Mouse (Mus musculus) Muller cell, postnatal 12 days (primary cell): ENCODE measurements around the gene Olfr1394.
"Not testable (repeated sequence)": the region's sequence is repeated elsewhere in the genome, so short reads cannot be mapped to it uniquely, and the experiment has no call there.

Experiments used
- DNase-seq: peaks from one replicate; pipeline ENCODE4 v3.0.0-alpha.2; 2015; ENCODE audit errors: inconsistent ontology term

Gene Olfr1394

DNA sequence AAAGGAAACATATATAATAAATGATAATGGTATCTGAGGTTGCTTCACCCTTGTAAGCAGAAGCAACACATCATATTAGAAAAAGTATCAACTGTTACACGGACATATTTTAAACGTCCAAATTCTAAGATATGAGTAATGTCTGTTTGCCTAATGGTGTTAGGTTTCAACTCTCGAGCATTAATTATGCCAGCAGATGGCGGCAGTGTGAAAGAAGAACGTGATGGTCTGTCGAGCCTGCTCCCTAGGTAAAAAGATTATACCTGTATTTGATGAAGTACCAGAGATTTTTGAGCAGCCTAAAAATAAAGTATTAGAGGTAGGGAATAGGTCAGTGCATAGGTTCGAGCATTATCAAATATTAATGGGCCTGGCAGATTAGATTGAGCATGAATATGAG is 35.6 kb downstream of the Olfr1394 start:
- DNase-seq = no peak

DNA sequence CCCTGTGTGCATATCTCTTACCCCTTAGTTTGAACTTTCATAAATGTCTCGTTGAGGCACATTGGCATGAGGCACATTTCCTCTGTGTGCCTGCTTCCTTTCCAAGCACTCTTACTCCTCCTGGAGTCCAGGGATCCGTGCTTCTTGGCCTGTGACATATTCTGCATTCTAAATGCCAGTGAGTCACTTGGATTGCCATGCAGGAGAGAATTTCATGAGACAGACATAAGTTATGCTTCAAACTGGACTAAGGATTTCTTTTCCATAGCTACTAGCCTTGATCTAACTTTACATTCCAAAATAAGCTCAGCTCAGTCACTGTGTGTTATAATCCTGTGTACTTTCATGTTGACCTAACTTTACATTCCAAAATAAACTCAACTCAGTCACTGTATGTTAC is 36.9 kb downstream of the Olfr1394 start:
- peak; percentile 36 for DNase-seq

DNA sequence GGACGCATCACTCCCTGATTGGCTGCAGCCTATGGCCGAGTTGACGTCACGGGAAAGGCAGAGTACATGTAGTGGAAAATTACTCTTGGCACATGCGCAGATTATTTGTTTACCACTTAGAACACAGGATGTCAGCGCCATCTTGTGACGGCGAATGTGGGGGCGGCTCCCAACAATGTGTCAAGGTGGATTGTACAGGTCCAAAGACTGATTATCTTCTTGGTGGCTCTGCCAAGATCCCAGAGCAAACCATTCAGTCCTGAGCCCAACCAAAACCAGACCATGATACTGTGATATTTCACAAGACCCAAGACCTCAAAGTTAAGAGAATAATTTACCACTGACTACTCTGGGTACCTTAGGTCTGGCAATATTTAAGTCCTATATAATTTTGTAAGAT is 40.6 kb downstream of the Olfr1394 start:
- not testable (repeated sequence) for DNase-seq

DNA sequence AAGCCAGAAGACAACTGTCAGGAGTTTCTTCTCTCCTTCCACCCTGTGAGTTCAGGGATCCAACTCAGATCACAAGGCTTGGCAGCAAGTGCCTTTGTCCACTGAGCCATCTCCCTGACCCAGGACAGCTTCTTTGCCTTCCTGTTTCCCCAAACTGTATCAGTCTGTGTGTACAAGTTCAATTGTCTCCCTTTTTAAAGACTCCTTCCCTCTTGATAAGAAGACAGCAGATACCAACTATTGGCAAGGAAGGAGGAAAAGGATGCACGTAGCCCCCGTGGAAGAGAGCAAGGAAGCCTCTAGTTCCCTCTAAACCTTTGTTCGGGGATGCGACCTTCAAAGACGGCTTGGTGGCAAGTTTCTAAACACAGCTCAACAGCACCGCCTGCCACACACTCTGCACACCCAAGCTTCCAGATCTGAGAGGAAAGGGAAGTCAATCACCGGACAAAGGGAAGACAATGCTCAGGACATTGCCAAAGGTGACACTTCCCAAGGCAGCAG is 41.7 kb downstream of the Olfr1394 start:
- no peak for DNase-seq

DNA sequence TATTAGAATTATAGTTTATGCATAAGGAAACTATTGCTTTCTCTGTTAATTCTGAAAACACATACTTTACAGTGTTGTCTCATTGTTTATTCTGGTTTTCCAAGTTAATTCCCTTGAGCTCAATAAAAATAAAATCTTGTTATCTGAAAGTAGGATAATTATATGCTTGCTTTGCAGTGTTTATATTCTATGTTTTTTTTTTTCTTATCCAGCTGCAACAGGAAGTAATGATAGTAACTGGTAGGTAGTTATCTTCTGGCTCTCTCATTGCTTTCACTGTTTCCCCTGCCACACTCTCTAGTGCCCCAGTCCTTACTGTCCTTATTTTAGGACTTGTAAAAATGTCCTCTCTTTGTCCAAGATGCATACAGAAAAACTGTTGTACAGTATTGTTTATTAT is 46.5 kb downstream of the Olfr1394 start:
- DNase-seq = no peak

DNA sequence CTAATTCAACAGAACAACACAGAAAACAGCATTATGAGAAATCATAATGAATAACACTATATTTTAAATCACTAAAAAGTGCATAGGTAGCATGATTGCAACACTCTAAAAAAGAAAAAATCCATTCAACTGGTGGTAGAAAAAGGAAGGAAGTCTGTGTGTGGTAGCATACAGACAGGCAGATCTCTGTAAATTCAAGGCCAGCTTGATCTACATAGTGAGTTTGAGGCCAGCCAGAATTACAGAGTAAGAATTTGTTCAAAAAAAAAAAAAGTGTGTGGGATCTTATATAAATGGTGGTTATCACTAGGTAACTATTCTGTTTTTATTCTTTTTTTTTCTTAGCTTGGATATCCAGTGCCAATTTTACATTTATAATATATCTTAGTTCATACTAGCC is 47.0 kb downstream of the Olfr1394 start:
- DNase-seq = no peak

DNA sequence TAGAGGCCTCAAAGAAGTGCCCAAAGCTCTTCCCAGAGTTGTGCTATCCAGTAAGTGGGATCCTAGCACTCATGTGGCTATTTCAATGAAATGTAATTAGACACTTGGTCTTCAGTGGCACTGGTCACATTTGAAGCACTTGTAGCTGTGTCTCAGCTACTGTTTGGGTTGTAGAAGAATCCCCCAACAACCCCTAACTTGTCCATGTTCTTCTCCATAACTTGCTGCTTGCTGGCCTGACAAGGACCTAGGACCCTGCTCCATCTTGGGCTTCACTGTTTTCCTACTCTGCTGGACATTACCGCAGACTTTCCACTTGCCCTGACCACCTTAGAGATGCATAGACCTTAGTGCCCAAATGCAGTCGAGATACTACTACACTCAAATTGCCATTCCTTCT is 47.9 kb downstream of the Olfr1394 start:
- no peak for DNase-seq

DNA sequence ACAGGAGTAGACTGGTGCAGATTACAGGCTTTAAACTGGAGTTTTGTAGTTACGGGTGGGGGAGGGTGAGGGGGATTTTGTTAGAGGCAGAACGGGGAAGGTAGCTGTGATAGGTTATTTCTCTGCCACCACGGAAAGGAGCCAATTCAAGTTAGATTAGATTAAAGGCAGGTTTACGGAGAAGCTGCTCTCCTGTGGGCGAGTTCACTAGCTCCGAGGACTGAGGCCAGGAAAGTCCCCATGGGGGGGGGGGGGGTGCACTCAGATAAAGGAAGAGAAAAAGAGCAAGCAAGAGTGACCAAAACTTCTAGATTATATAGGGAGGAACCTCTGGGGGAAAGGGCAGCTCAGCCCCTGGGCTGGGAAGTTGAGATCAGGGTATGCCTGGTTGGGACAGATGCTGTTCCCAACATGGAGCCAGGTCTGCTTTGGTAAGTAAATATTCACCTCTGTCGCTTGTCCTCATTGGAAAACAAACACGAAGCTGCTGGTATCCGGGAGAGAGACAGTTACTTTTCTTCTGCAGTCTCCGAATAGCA is 48.4 kb downstream of the Olfr1394 start:
- DNase-seq = peak; percentile 27

DNA sequence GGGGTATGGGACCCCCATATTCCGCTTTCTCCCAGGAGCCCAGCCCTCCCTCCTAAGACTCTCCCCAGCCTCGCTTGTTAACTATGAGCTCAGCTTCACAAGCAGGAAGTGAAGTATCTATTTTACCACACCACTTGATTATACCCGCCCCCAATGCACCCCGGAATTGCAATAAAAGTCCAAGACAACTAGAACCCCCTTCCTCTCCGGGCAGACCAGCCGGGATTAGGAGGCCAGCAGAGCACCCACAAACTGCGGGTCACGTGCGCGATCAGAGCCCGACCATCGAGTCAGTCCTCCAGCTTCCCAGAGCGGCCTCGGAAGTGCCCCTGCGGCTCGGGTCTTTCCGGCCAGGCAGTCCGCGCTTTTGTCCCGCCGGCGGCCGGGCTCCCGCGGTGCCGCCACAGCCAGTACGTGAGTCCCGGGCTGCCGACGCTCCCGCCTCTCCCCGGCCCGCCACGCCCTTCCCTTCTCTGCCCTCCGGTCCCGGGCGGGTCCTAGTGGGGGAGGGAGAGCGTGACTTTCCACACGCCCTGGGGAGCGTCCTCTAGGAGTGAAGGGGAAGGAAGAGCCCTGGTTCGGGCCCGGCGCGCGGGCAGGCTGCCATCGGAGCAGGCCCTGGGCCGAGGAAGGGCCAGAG is 49.1 kb downstream of the Olfr1394 start, which contains the start of gene Zfp62:
Gene Zfp62, plus strand, starts transcription at position 164 of the 640 bp plus-strand sequence.
- DNase-seq = peak; percentile 98

DNA sequence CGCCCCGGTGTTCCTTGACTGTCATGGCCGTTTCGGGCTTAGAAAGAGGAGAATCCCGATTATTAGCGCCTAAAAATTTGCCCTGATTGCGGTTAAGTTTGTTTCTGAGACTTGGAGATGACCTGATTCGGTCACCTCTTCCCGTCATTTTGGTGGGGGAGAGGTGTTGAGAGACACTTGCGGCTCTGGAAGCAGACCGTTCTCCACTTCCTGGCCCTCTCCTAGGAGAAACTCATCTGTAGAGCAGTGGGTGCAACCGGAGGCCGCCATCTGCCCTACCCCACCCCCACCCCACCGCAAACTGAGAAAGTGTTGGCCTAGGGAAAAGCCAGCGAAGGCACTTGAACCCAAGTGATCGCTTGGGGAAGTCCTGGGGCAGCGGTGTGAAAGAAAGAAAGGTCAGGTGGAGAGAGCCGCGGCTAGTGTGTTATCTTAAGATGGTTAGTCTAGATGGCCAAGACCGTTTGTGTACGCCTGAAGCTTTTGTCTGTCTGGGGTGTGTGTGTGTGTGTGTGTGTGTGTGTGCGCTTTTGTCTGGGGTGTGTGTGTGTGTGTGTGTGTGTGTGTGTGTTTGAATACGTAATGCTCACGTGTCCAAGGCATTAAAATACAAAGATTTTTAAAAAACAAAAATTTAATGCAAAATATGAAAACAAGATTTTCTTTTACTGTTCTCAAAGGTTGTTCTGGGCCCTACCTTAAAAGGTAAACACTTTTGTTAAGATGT is 49.8 kb downstream of the Olfr1394 start:
- DNase-seq = peak; percentile 86

DNA sequence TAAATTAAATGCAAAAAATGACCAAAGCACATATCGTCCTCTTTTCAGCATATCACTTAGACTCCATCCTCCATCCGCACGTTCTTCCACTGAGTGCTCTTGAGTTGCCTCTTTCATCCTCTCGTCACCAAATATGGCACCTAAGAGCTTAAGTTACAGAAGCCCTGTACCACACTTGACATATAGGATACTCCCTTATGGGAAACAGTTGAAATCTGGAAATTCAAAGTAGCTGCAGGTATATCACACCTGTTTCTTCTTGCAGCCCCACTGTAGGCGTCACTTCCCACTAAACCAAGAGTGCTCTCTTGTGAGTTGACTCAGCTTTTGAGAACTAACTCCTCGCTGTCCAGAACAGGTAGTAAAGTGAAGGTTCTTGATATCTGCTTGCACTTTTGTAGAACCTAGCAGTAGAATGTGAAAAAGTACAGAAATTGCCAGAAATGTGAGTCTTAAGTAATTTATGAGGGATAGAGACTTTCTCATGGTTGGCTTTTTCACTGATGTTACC is 51.0 kb downstream of the Olfr1394 start:
- DNase-seq = no peak

DNA sequence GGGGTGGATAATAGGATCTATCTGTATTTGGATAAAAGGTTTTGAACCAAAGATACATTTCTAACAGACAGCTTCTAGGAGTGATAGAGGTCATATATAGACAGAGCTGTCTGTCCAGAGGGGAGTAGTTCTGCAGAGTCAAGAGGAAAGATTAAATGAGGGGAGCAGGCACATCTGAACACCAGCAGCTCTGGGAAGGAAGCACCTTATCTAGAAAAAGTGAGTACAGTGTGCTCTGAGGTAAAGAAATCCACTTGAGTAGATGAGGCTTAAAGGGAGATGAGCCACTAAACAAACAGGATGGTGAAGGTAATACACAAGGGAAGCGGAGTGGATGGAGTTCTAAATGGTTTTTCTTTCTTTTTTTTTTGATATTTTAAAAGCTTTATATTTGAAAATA is 53.3 kb downstream of the Olfr1394 start:
- no peak for DNase-seq
